Mouse (Mus musculus) forebrain, embryonic 11.5 days (tissue): ENCODE data around the gene Usp51. TPM values are rescaled to one million over a fixed set of nuclear protein-coding genes. Genes with fewer than 3 reads are reported as not detected.

Source experiments
- polyA plus RNA-seq: library from polyadenylated mRNA; unstranded; fragments of >200 nt; fragmentation: Nextera tagmentation; extraction: Ambion mirVana; gene quantifications from 2 replicates; pipeline ENCODE4 v1.2.1, GENCODE M21; 2014

Usp51 gene
- polyA plus RNA-seq, 1 experiment from 2014 or later: 6.4 TPM

Other genes with a start within 250 kb of the Usp51 start
- 12.3 and 13.2 TPM in 2 replicates for gene Shroom2, start 237.0 kb upstream of the Usp51 start, polyA plus RNA-seq
- 0.12 and 0.35 TPM in 2 replicates for gene Gpr143, start 224.5 kb upstream of the Usp51 start, polyA plus RNA-seq
- 85.7 and 90.6 TPM in 2 replicates for gene Mageh1, start 31.1 kb downstream of the Usp51 start, polyA plus RNA-seq
- gene Foxr2, start 112.3 kb downstream of the Usp51 start, polyA plus RNA-seq: 0.31 and 0.63 TPM in 2 replicates
- 6.6 and 9.2 TPM in 2 replicates for gene Rragb, start 133.5 kb downstream of the Usp51 start, polyA plus RNA-seq
- gene Klf8, start 231.0 kb downstream of the Usp51 start, polyA plus RNA-seq: 2.2 and 2.5 TPM in 2 replicates